Mouse (Mus musculus): ENCODE results near the gene Gm10799. TPM values are rescaled to one million over a fixed set of nuclear protein-coding genes. Genes with fewer than 3 reads are reported as not detected.
A peak's percentile ranks its signal among the peaks of the same experiment; 100 is the strongest.
"Not testable (repeated sequence)": the region's sequence is repeated elsewhere in the genome, so short reads cannot be mapped to it uniquely, and the experiment has no call there.

Gene Gm10799
- polyA plus RNA-seq, 1 experiment, result not detected

DNA sequence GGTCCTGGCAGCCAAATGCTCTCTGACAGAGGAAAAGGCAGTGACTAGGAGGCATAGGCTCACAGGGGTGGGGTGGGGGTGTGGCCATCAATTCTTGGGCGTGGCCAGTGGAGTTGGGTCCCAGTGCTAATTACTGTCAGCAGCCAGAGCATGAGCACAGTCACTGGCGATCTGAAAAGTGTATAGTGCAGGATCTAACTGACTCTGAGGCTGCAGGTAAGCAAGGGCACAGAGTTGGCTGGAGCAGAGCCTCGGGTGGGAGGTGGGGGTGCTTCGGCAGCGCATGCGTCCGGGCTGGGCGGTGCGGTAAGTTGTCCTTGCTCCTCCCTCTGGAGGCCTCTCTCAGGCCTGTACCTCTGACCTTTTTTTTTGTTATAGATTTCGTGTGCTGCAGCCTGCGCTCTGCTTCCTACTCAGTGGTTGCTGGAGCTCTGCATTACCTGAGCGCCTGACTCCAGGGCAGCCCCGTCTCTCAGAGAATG, 1.4 kb upstream of the Gm10799 start, which contains the start of gene Cd59b:
Cd59b (plus strand) TSS at position 146 of the 482 bp plus-strand sequence.
- TF ChIP-seq POLR2A (IDR thresholded peaks at IDR 0.05; ENCODE audit: insufficient read depth, low read depth, low read length), result no peak
- H3K4me1 ChIP-seq (ENCODE audit: control insufficient read depth, insufficient read depth, low read length), result peaks cover 6% of the 10 kb centered on the region
- peak within 1 kb of the TSS; percentile 45 for H3K4me3 ChIP-seq (ENCODE audit: insufficient read depth, low read depth, low read length)
- no peak within 1 kb of the TSS for H3K27ac ChIP-seq (ENCODE audit: insufficient read depth, low read depth, low read length)
- WGBS, result 10% methylated on average over 13 of the region's 13 CpGs

DNA sequence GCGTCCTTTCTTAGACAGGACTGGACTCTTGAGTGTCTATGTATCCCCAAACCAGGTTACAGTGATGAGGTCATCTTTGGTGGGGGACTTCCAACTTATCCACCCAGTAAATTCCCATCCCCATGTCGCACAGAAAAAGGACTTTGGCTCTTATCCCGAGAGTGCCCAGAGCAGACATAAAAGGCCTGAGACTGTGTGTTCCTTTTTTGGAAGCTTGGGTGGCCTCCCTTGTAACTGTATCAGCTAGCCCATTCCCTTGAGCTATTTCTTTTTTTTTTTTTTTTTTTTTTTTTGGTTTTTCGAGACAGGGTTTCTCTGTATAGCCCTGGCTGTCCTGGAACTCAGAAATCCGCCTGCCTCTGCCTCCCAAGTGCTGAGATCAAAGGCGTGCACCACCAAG, 2.8 kb downstream of the Gm10799 start, which contains the start of gene Gm10912:
Gm10912 (plus strand) TSS at position 301 of the 400 bp plus-strand sequence.
- not testable (repeated sequence) for H3K4me3 ChIP-seq (ENCODE audit: insufficient read depth, low read depth, low read length); H3K27ac ChIP-seq (ENCODE audit: insufficient read depth, low read depth, low read length); H3K4me1 ChIP-seq (ENCODE audit: control insufficient read depth, insufficient read depth, low read length)
- 75% methylated on average over 6 of the region's 6 CpGs for WGBS

DNA sequence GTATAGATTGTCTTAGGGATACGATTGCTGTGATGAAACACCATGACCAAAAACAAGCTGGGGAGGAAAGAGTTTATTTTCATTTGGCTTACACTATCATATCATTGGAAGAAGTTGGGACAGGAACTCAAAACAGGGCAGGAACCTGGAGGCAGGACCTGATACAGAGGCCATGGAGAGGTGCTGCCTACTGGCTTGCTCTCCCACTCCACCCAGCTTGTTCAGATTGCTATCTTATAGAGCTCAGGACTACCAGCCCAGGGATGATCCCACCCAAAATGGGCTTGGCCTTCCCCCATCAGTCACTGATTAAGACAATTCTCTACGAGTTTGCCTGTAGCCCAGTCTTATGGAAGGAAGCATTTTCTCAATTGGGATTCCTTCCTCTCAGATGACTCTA, 4.2 kb downstream of the Gm10799 start:
- 87% methylated on average over 2 of the region's 2 CpGs for WGBS

DNA sequence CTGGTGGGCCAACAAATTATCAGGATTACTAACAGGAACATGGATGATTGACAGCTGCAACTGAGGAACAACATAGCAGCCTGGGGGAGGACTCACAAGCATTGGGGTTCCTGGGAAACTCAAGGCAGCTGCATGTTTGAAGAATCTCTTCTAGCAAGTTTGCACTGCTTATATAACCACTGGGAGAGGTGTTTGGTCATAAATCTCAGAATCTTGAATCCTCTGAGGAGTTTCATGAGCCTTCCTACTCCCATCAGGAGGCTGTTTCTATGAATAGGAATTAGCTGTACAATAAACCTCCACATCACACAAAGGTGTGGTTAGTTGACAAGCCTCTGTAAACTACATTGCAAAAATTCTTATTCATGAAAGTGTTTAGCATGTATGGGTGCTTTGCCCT, 5.7 kb downstream of the Gm10799 start:
- no peak for TF ChIP-seq CTCF (IDR thresholded peaks at IDR 0.05; ENCODE audit: insufficient read depth, low read depth, low read length)
- TF ChIP-seq POLR2A (IDR thresholded peaks at IDR 0.05; ENCODE audit: insufficient read depth, low read depth, low read length), result no peak
- H3K27ac ChIP-seq (ENCODE audit: insufficient read depth, low read depth, low read length), result no peak overlapping the region
- H3K4me1 ChIP-seq (ENCODE audit: control insufficient read depth, insufficient read depth, low read length), result no peaks in the 10 kb centered on the region
- H3K4me3 ChIP-seq (ENCODE audit: insufficient read depth, low read depth, low read length), result no peak overlapping the region

More for the DNA sequence above, 4.2 kb downstream of the Gm10799 start:
- H3K27ac ChIP-seq (ENCODE audit: insufficient read depth, low read depth, low read length), result no peak overlapping the region
- H3K4me1 ChIP-seq (ENCODE audit: control insufficient read depth, insufficient read depth, low read length), result no peaks in the 10 kb centered on the region
- no peak overlapping the region for H3K4me3 ChIP-seq (ENCODE audit: insufficient read depth, low read depth, low read length)
- TF ChIP-seq POLR2A (IDR thresholded peaks at IDR 0.05; ENCODE audit: insufficient read depth, low read depth, low read length), result no peak

DNA sequence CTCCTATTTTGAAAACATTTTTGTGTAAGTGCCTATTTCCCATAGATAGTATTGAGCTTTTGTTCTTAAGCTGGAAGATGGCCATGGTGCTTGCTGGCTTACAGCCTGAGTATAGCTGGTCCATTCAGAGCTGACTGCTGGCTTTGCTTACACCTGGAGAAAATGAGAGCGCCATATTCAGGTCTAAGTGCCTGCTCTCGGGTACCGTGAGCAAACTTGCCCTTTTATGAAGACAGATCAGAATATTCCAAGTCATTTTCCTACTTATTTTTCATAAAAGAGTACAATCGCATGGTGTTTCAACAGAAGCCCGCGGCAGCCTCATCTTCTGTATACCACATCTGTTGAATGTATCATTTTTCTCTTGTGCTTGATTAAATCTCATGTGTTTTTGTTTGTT, 7.4 kb downstream of the Gm10799 start:
- no peak overlapping the region for H3K27ac ChIP-seq (ENCODE audit: insufficient read depth, low read depth, low read length)
- no peaks in the 10 kb centered on the region for H3K4me1 ChIP-seq (ENCODE audit: control insufficient read depth, insufficient read depth, low read length)
- H3K4me3 ChIP-seq (ENCODE audit: insufficient read depth, low read depth, low read length), result no peak overlapping the region
- 89% methylated on average over 6 of the region's 6 CpGs for WGBS
- TF ChIP-seq CTCF (IDR thresholded peaks at IDR 0.05; ENCODE audit: insufficient read depth, low read depth, low read length) (no peak), POLR2A (IDR thresholded peaks at IDR 0.05; ENCODE audit: insufficient read depth, low read depth, low read length) (no peak)

DNA sequence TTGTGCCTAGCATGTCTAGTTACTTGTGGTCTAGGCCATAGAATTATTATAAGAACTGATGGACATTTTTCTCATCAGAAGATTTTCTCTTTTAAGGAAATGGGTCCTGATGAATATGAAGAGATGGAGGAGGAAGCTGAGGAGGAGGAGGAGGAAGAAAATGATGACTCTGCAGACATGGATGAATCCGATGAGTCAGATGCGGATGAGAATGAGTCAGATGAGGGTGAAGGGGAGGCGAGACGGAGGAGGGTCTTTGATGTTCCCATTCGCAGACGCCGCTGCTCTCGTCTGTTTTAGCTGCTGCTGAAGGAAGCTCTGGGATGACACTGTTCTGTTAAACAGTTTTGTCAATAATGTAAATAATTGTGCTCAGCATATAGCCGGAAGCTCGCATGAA, 8.6 kb downstream of the Gm10799 start:
- WGBS, result 74% methylated on average over 10 of the region's 10 CpGs

DNA sequence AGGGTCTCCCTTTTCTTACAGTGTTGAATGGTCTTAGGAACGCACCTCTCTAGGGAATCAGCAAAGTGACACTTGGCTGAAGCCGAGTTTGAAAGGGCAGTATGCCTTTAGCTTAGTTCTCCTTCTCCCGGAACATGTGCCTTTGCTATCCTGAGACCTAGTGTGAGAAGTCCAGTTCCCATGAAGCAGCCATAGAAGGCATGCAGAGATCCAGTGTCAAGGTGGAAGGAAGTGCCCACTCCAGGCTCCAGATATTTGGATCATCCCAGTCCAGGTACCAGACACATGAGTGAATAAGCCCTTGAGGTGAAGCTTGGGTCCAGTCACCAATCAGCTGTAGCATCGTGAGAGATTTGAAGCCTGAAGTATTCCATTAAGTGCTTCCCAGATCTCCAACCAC, 9.4 kb downstream of the Gm10799 start:
- H3K4me1 ChIP-seq (ENCODE audit: control insufficient read depth, insufficient read depth, low read length), result no peaks in the 10 kb centered on the region
- 91% methylated on average over 4 of the region's 4 CpGs for WGBS
- no peak overlapping the region for H3K4me3 ChIP-seq (ENCODE audit: insufficient read depth, low read depth, low read length)
- H3K27ac ChIP-seq (ENCODE audit: insufficient read depth, low read depth, low read length), result no peak overlapping the region
- TF ChIP-seq POLR2A (IDR thresholded peaks at IDR 0.05; ENCODE audit: insufficient read depth, low read depth, low read length), result no peak
- no peak for TF ChIP-seq CTCF (IDR thresholded peaks at IDR 0.05; ENCODE audit: insufficient read depth, low read depth, low read length)

More for the DNA sequence above, 8.6 kb downstream of the Gm10799 start:
- TF ChIP-seq CTCF (IDR thresholded peaks at IDR 0.05; ENCODE audit: insufficient read depth, low read depth, low read length) (no peak), POLR2A (IDR thresholded peaks at IDR 0.05; ENCODE audit: insufficient read depth, low read depth, low read length) (no peak)
- H3K4me1 ChIP-seq (ENCODE audit: control insufficient read depth, insufficient read depth, low read length), result no peaks in the 10 kb centered on the region
- no peak overlapping the region for H3K27ac ChIP-seq (ENCODE audit: insufficient read depth, low read depth, low read length)
- H3K4me3 ChIP-seq (ENCODE audit: insufficient read depth, low read depth, low read length), result no peak overlapping the region

DNA sequence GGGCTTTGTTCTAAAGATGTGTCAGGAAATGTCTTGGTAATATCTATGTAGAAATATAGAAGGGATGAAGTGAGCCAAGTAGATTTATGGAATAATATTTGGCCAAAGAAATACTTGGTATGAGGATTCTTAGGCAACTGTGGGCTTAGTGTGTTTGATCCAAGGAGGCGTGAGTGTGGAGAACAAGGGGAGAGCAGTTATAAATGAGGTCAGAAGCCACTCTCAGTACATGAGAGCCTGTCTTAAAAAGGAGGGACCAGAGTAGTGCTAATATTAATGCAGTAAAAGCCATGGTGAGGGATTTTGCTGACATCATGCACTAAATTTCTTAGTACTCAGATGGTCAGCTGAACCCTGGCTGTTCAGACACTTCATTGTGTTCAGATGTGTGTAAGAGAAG, 10.0 kb downstream of the Gm10799 start:
- Histone ChIP-seq H3K4me1 (ENCODE audit: control insufficient read depth, insufficient read depth, low read length) (no peaks in the 10 kb centered on the region), H3K4me3 (ENCODE audit: insufficient read depth, low read depth, low read length) (no peak overlapping the region), H3K27ac (ENCODE audit: insufficient read depth, low read depth, low read length) (no peak overlapping the region)
- TF ChIP-seq POLR2A (IDR thresholded peaks at IDR 0.05; ENCODE audit: insufficient read depth, low read depth, low read length), result no peak
- no peak for TF ChIP-seq CTCF (IDR thresholded peaks at IDR 0.05; ENCODE audit: insufficient read depth, low read depth, low read length)
- 97% methylated on average over 1 of the region's 1 CpGs for WGBS

DNA sequence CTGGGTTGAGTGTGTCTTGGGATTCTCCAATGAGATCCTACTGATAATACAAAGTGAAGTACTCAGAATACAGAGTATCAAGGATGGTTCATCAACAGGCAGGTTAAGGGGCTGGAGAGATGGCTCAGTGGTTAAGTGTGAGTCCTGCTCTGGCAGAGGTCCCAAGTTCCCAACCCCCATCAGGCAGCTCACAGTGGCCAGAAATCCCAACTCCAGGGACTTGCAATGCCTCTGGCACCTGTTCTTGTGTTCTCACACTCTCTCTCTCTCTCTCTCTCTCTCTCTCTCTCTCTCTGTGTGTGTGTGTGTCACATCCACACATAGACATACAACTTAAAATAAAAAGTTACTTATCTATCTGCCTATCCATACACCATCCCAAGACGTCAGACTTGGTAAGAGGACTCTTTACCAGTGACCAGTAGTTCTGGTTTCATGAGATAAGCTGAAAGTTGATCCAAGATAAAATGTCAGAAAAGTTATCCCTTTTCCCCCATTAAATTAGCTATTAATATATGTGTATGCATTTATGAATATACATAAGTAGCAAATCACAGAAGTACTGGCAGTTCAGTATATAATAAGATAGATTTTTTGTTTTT, 23.8 kb downstream of the Gm10799 start:
- no peak overlapping the region for H3K4me3 ChIP-seq (ENCODE audit: insufficient read depth, low read depth, low read length)
- 88% methylated on average over 1 of the region's 1 CpGs for WGBS
- TF ChIP-seq CTCF (IDR thresholded peaks at IDR 0.05; ENCODE audit: insufficient read depth, low read depth, low read length) (no peak), POLR2A (IDR thresholded peaks at IDR 0.05; ENCODE audit: insufficient read depth, low read depth, low read length) (no peak)
- H3K4me1 ChIP-seq (ENCODE audit: control insufficient read depth, insufficient read depth, low read length), result no peaks in the 10 kb centered on the region
- H3K27ac ChIP-seq (ENCODE audit: insufficient read depth, low read depth, low read length), result no peak overlapping the region
